ENCODE assay signal across 7 mouse cellular contexts in genomic region chr9:71770991-71771767, GRCm38 (mm10). TPM values are rescaled to one million over a fixed set of nuclear protein-coding genes. Genes with fewer than 3 reads are reported as not detected.
DNase-seq lines count a peak whose midpoint lies in the region; ATAC-seq lines count a peak whose summit lies in the region.

Gene Cgnl1, minus strand, starts transcription at chr9:71771602.

- H3K4me1 ChIP-seq in hindbrain, embryonic 15.5 days (replicated peaks): peaks cover 15% of the 10 kb centered on the region
- H3K4me1 ChIP-seq in limb, embryonic 15.5 days: peaks cover 22% of the 10 kb centered on the region
- H3K4me1 ChIP-seq in midbrain, embryonic 15.5 days: peaks cover 13% of the 10 kb centered on the region; the same call in 1 of the 2 replicates

- H3K4me2 ChIP-seq in hindbrain, embryonic 15.5 days: peak within 1 kb of the TSS; percentile 96
- peak within 1 kb of the TSS; percentile 76 for H3K4me2 ChIP-seq in limb, embryonic 15.5 days
- peak within 1 kb of the TSS; percentile 97 for H3K4me2 ChIP-seq in midbrain, embryonic 15.5 days

- H3K9ac ChIP-seq in hindbrain, embryonic 15.5 days: peak within 1 kb of the TSS; percentile 60
- H3K9ac ChIP-seq in limb, embryonic 15.5 days: peak within 1 kb of the TSS; percentile 69
- peak within 1 kb of the TSS; percentile 48 for H3K9ac ChIP-seq in midbrain, embryonic 15.5 days

- WGBS in hindbrain, embryonic 15.5 days: under 1% methylated on average over 46 of the region's 67 CpGs
- under 1% methylated on average over 40 of the region's 67 CpGs for WGBS in limb, embryonic 15.5 days
- WGBS in midbrain, embryonic 15.5 days: under 1% methylated on average over 67 of the region's 67 CpGs

- H3K9me3 ChIP-seq in hindbrain, embryonic 15.5 days: no peaks in the 10 kb centered on the region
- no peaks in the 10 kb centered on the region for H3K9me3 ChIP-seq in limb, embryonic 15.5 days
- H3K9me3 ChIP-seq in midbrain, embryonic 15.5 days: no peaks in the 10 kb centered on the region

- peak; percentile 77 for ATAC-seq in hindbrain, embryonic 15.5 days (ENCODE audit: low FRiP score, low read depth)
- peak; percentile 86 for ATAC-seq in limb, embryonic 15.5 days (ENCODE audit: insufficient number of reproducible peaks, low FRiP score, low TSS enrichment, low read depth)
- ATAC-seq in midbrain, embryonic 15.5 days (replicated peaks): peak; percentile 77

- no peaks in the 10 kb centered on the region for H3K36me3 ChIP-seq in hindbrain, embryonic 15.5 days
- no peaks in the 10 kb centered on the region for H3K36me3 ChIP-seq in limb, embryonic 15.5 days
- H3K36me3 ChIP-seq in midbrain, embryonic 15.5 days (replicated peaks): no peaks in the 10 kb centered on the region

- H3K4me3 ChIP-seq in hindbrain, embryonic 15.5 days: peak within 1 kb of the TSS; percentile 65
- peak within 1 kb of the TSS; percentile 63 for H3K4me3 ChIP-seq in limb, embryonic 15.5 days
- peak within 1 kb of the TSS; percentile 61 for H3K4me3 ChIP-seq in midbrain, embryonic 15.5 days

- peaks cover 14% of the 10 kb centered on the region for H3K27me3 ChIP-seq in hindbrain, embryonic 15.5 days
- no peaks in the 10 kb centered on the region for H3K27me3 ChIP-seq in limb, embryonic 15.5 days
- peaks cover 39% of the 10 kb centered on the region for H3K27me3 ChIP-seq in midbrain, embryonic 15.5 days (replicated peaks)

- H3K27ac ChIP-seq in hindbrain, embryonic 15.5 days (replicated peaks): no peak within 1 kb of the TSS; the same call in 1 of the 2 replicates
- peak within 1 kb of the TSS; percentile 84 for H3K27ac ChIP-seq in limb, embryonic 15.5 days
- H3K27ac ChIP-seq in midbrain, embryonic 15.5 days: no peak within 1 kb of the TSS

- peak; percentile 74 to 77 for DNase-seq in adrenal gland, adult 18-20 months (ENCODE audit: low spot score in 2 of 2)
- peak; percentile 62 for DNase-seq in cerebellum, adult 8-10 months
- peak; percentile 72 for DNase-seq in gastrocnemius, postnatal 10 days
- DNase-seq in testis, postnatal 14 days (ENCODE audit: low spot score): peak; percentile 49

RNA-seq across cellular contexts. Expression of gene Cgnl1, which starts in this region (rescaled TPM):
- total RNA-seq in adrenal gland, adult 18-20 months (2021): 100 to 1,000 TPM in 1 of 2 experiments, 10 to 100 TPM in 1; 92.4 to 105 TPM
- 10 to 100 TPM; 12.0 to 13.1 TPM for total RNA-seq in gastrocnemius, postnatal 10 days (2021)
- 6.7 and 7.0 TPM in 2 replicates for polyA plus RNA-seq in hindbrain, embryonic 15.5 days (2015; fragmentation: Nextera tagmentation; extraction: Ambion mirVana)
- polyA plus RNA-seq in limb, embryonic 15.5 days (2015; fragmentation: Nextera tagmentation; extraction: Ambion mirVana): 17.5 and 18.7 TPM in 2 replicates
- polyA plus RNA-seq in midbrain, embryonic 15.5 days (2015; fragmentation: Nextera tagmentation; extraction: Ambion mirVana): 5.9 and 6.2 TPM in 2 replicates

Comparison
In these comparisons a context has a peak if more than half of its experiments do, and no peak if none do; other contexts are left out.
1. RNA of gene Cgnl1 (total RNA-seq): 92.4 to 105 TPM in adrenal gland, adult 18-20 months; 12.0 to 13.1 TPM in gastrocnemius, postnatal 10 days; every median in the first group is over 4 times any median in the second.
2. Peak in every context shown above with its lines, with median percentiles within 50 percentile points of each other: DNase-seq, ATAC-seq, H3K4me2 ChIP-seq, H3K4me3 ChIP-seq and H3K9ac ChIP-seq.